Mouse (Mus musculus) fibroblast of lung, adult 2 months (primary cell): ENCODE data around the gene Fuca1.
"Not testable (repeated sequence)": the region's sequence is repeated elsewhere in the genome, so short reads cannot be mapped to it uniquely, and the experiment has no call there.

Source experiments
- DNase-seq: peaks from one replicate; pipeline ENCODE4 v3.0.0-alpha.2; 2011; ENCODE audit warnings: low read depth

Fuca1 gene

DNA sequence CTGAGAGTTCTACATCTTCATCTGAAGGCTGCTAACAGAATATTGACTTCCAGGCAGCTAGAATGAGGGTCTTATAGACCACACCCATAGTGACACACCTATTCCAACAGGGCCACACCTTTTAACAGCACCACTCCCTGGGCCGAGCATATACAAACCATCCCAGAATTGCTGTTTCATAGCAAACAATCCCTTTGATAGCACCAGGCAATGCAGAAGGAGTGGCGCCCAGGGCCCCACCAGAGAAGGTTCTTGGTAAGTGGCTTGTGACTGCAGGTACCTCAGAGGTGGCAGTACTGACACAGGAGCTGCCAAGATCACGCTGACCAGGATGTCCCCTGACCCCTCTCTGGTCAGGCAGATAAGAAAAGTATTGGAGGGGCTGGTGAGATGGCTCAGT lies 32.6 kb downstream of the Fuca1 start:
- no peak for DNase-seq

DNA sequence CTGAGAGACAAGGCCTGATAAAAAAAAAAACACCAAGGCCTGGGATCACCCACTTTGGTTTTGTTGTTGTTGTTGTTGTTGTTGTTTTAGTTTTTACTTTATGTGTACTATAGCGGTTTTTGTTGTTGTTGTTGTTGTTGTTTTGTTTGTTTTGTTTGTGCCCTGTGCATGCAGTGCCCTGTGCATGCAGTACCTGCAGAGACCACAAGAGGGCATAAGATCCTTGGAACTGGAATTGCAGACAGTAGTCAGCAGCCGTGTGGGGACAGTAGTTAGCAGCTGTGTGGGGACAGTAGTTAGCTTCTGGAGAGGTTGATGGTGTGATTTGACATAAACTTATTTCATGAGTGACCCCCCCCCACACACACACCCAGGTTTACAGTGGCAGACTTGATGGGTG lies 33.7 kb downstream of the Fuca1 start:
- no peak for DNase-seq

DNA sequence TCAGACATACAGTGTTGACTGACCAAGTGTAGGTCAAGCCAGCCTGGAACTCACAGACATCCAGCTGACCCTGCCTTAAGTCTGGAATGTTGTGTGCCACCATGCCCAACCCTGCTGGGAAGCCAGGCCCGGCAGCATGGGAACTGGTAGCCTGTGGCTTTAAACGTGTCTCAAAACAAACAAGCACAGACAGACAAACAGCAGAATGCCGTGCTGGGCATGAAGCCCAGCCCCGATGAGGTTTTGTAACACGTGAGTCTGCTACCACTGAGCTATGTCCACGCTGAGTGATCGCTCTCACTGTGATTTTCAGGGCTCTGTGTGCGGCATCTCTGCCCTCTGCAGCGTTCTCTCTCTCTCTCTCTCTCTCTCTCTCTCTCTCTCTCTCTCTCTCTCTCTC lies 35.4 kb downstream of the Fuca1 start:
- no peak for DNase-seq

DNA sequence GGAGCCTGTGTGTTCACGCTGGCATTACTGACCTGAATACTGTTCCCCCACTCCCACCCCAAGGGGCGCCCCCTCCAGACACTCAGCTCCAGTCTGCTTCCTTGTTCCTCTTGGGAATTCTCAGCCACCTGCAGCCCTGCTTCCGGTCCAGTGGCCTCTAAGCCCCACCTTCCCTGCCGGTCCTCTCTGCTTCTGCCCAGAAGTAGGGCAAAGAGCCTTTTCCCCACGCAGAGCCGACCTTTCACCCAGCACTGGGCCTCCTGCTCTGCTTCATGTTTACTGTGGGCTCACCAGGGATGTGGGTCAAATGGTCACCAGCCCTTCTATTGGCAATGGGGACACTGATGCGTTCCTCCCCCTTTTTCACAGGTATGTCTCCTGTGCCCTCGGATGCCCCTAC lies 37.8 kb downstream of the Fuca1 start:
- no peak for DNase-seq

DNA sequence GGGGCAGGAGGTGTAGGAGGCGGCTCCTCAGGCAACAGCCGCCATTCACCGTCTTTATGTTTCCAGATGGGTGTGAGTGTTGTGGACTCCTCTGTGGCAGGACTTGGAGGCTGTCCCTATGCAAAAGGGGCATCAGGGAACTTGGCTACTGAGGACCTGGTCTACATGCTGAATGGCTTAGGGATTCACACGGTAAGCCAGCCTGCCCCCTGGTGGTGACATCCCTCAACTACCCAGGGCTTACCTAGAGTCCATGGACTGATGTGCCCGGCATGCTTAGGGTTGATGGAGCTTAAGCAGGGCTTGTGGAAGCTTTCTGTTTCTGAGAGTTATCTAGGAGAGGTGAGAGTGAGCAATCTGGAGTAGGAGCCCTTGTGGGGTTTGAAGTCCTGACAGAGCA lies 40.2 kb downstream of the Fuca1 start:
- no peak for DNase-seq

DNA sequence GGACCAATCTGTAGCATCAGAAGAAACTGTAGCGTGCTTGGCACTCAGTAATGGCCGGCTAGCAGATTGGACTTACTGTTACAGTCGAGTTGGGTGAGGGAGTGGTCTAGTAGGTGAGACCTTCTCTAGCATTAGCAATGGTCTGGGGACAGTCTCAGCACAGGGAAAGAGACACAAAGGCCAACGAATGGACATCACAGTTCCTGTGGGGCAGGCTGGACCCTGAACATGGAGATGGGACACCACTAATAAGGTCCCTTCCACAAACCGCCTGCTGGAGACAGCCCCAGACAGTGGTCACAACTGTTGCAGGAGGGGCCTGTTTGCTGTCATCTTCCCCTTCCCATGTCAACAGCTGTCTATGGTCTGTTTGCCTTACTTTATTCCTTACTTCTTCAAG lies 41.2 kb downstream of the Fuca1 start:
- no peak for DNase-seq

DNA sequence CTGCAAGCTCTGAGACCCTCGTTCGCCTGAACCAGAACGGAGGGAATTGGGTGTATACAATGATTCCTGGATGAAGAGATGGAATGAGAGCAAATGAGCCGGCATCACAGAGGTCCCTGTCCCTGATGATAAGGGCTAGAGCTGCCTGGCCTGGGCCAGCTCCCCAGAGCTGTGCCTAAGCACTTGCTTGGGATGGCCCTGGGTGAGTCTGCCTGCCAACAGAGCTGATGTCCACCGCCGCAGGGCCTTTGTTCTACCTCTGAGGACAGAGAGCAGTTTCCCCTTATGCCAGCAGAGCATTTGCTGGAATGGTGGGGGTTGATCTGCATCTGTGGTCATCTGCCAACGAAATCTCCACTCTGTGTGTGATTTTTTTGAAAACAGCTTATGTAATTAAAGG lies 41.7 kb downstream of the Fuca1 start:
- DNase-seq: no peak

DNA sequence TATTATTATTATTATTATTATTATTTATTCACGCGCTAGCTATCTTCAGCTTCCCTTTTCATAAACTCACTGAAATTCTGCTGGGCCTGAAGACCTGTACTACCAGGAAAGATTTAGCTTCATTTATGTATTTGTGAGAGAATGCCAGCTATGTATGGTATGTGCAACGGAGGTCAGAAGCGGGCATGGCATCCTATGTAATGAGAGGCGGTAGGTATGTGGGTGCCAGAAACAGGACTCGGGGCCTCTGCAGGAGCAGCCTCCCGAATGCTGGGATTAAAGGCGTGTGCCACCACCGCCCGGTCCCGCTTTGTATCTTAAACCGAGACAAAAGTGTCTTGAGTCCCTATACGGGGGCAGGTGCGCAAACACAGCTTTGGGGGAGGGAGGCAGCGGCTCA lies 42.4 kb downstream of the Fuca1 start:
- DNase-seq: no peak

DNA sequence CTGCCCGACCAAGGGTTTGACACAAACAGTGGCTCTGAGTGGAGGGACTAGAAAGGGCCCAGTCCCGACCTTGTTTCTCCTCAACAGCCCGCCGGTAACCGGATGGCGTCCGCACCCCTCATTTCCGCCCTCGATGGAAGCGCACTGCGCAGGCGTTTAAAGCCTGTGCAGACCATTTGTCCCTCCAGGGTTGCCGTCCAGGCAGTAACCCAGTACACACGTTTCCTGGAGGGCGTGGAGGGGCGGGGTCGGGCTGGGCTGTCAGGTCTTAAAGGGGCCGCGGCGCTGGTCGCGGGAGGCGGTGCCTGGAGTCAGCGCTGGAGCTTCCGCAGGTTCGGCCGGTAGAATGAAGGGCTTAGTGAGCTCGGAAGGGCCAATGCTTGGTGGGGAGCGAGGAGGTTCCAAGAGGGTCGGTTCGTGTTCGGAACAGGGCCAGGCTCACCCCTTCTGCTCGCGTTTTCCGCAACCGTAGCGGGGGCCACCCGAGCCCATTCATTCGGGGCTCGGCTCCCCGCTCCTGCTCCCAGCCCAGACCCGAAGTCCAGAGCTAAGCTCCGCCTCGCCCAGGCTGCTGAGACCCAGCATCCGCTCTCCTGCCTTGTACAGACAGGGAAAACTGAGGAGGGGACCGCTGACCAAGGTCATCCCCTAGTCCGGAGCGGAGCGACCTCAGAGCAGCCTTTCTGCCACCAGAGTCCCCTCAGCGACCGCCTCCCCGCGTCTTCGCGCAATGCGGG lies 43.1 kb downstream of the Fuca1 start, which contains the start of gene Gale:
Gene Gale, plus strand, starts transcription at position 271 of the 737 bp plus-strand sequence.
- DNase-seq: peak; percentile 91

DNA sequence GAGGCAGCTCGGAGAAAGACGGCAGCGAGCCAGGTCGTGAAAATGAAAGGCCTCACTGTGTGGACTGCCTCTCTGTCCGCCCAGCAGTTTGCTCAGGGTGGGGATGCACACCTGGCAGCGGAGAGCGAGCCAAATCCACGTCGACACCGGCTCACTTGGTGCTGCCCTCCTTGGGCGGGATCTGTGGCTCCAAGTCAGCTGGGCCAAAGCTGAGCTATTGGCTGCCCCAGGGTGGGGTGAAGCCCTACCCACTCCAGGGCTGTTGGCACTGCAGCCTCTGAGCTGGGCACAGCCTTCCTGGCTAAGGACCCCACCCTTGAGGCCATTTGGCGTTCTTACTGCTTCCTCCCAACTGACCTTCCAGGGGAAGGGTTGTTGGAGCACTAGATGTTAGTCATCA lies 43.9 kb downstream of the Fuca1 start:
- peak; percentile 75 for DNase-seq

DNA sequence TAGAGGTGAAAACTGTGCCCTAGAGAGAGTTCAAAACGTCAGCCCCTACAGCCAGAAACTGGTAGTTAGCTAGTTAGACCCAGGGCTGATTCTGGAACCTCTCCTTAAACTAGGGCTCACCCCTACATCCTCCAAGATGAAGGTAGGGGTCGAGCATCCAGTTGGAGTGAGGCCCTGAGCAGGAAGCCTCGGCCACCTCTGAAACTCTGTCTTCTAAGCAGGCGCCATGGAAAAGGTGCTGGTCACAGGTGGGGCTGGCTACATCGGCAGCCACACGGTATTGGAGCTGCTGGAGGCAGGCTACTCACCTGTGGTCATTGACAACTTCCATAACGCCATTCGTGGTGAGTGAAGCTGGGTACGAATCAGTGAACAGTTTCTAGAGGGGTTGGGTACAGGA lies 44.6 kb downstream of the Fuca1 start:
- no peak for DNase-seq

DNA sequence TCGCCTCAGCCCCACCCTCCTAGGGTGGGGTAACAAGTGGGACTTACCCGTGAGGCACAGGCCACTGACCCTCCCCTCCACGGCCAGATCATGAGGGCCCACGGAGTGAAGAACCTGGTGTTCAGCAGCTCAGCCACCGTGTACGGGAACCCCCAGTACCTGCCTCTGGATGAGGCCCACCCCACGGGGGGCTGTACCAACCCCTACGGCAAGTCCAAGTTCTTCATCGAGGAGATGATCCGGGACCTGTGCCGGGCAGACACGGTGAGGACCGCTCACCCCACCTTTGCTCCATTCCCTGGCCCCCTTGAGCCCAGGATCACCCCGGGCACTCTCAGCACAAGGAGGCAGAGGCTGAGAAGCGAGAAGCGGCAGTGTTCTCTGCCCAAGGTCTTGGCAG lies 45.7 kb downstream of the Fuca1 start:
- no peak for DNase-seq

DNA sequence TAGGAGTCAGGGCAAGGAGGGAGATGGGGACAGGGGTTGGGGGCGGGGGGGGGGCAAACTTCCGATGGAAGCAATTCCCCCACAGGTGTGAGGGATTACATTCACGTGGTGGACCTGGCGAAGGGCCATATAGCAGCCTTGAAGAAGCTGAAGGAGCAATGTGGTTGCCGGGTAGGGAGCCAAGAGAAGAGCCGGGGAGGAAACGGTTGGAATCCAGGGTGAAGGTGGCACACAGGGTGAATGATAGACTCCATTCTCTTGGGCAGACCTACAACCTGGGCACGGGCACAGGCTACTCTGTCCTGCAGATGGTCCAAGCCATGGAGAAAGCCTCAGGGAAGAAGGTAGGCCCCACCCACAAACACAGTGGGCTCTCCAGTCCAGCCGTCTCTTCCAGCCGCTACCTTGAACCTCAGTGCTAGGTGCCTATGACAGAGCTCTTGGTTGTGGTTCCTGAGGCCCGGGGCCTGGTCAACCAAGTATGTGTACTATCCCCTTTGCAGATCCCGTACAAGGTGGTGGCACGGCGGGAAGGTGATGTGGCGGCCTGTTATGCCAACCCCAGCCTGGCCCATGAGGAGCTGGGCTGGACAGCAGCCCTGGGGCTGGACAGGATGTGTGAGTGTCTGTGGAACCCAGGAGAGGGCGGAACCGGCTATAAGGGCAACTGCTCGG lies 46.7 kb downstream of the Fuca1 start:
- no peak for DNase-seq

DNA sequence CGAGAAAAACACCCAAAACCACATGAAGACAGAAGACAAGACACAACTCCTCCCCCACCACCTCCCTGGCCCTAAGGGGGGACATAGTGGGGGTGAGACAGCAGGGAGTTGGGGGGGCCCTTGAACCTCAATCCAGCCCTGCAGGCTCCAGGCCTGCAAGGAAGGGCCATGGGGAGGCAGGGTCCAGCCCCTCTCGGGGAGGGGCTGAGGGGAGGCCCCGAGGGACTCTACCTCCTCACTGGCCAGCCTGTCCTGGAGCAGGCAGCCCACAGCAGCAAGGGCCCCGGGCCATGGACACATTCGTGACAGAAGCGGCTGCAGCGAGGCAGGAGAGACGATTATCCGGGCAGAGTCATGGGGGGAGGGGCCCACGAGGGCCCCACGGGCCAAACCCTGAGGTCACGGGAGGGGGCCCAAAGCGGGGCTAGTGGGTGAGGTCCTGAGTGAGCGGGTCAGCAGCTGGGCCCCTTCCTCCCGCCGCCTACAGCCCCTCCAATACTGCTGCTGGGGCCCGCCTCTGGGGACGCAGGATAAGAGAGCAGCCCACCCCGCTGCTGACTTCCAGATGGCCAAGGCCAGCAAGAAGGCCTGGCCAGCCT lies 47.8 kb downstream of the Fuca1 start:
- DNase-seq: no peak

DNA sequence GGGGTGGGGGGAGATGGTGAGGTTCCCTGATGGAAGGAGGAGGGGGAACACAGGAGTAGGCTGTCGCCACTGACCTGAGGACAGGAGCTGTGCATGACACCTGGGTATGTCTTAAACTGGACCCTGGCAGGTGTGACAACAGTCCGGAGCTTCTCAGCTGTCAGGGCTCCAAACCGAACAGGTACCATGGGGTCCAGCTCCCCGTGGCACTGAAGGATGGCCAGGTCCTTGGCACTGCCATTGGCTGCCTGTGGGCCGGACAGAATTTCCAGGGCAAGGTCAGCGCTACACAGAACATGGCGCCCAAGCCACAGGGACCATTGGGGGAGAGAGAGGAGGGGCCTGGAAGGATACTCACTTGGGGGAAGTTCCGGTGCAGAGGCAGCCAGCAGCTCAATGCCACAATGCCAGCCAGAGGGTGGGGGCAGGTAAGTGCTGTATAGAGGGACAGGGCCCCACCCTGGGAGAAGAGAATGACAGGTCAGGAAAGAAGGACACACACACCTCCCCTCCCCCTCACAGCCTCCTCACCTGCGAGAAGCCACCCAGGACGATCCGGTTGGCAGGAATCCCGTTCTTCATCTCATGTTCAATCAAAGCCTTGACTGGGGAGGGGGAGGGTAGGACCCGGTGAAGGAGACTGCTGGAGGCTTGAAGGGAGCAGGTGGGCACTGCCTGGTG lies 48.7 kb downstream of the Fuca1 start:
- DNase-seq: no peak

DNA sequence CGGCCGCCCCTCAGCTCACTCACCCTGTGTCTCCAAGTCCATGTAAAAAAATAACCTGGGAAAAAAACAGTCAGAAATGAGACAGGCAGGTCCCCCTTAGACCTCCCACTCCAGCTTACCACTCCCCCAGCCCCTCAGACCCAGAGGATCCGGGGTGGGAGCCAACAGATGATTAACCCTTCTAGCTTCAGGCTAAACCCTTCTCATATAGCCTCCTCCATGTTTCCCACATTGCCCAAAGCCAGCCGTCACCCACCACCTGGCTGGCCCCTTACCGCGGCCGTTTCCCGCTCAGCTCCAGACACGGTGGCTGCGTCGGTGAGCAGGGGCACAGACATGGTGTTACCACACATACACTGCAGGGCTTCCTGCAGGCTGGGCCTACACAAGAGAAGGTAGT lies 50.0 kb downstream of the Fuca1 start:
- DNase-seq: no peak

DNA sequence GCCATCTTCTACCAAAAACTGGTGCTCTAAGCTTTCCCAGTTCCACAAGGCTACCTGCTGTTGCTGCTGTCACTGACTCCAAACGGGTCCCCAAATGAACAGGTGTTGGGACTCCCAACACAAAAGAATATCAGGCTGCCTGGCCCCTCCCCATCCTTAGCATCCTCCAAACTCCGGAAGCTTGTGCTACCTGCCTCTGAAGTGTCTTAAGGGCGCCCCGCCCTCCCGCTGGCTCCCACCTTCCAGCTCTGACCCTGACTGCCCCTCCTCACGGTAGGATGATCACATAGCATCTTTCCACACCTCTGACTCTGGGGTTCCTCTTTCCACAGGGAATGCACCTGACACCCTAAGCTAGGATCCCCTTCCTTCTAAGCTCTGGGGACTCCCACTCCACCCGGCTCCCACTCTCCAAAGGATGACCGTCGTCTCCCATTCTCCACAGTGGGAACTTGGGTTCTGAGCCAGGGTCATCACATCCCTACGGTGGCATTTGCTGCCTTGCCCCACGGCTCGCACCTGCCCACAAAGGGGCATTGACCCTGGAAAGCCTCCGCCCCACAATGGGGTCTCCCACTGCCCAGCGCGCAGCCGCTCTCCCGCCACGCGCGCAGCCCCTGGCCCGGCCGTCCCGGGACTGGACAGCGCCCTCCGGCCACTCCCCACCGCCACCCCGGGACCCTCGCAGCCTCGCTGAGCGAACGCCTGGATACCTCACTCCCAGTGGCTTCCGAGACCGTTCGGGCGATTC lies 51.4 kb downstream of the Fuca1 start:
- DNase-seq: no peak

DNA sequence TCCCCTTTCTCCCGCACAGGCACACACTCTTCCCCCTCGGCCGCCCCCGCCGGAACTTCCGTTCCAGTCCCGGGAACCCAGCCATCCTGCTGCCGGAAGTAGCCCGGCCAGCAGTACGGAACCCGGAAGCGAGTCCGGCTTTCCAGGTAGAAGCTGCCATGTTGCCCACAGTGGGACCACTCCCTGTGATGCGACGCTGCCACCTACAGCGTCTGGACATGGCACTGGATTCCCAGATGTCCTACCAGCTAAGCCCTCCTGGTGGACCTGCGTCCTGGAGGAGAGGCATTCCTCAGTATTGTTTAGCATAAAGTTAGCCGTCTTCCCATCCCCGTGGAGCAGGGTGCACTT lies 52.0 kb downstream of the Fuca1 start, which contains the start of gene Lypla2:
Gene Lypla2, minus strand, starts transcription at position 71 of the 351 bp plus-strand sequence.
- DNase-seq: no peak

DNA sequence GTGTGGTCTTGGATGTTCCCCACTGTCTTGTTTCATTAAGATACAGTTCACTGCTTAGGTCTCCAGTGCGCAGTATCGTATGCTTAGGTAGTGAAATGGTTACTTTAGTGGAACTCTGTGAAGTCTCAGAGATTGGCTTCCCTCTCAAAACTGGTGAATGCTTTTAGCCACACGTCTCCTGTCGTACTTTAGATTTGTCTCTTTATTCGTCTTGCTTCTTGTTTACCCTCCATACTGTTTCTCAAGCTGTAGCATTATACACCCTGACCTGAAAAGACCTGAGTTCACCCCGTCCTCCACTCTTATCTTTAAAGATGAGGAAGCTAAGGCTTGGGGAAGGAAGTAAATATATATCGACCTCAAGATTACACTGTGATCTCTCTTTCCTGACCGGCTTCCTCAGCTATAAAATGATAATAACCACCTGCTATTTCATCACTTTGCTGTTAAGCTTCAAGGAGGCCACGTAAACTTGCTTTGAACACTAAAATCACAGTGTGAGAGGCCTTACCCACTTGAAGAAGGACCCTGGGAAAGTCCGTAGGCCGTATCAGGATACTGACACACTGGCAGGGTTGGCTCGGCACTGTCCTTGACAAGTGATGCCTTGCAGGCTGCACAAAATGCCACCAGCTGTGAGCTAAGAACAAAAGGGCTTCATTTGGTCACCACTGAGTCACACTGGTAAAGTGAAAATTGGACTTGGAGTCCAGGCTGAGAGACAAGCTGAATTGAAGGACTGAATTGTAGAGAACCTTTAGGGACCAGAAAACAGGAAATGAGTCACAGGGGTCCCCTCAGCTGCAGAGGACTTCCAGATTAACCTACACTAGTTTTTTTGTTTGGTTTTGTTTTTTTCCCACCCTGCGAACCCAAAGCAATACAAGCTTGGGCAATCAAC lies 52.6 kb downstream of the Fuca1 start:
- no peak for DNase-seq

DNA sequence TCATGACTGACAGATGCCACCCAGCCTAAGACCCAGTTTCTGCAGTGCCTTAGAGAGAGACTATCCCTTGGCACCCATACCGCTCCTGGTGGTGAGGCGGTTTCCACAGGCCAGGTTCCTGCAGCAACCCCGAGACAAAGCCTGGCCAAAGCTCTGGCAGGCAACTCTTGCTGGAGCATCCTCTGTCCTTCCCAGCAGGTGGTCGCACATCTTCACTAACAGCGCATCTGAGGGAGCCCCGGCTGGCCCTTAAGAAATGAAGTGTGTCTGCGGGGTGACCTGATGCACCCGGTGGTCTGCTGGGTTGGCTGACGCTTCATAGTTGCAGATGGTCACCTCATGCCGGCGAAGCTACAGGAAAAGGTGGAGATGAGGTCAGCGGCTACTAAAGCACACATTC lies 55.6 kb downstream of the Fuca1 start:
- no peak for DNase-seq

DNA sequence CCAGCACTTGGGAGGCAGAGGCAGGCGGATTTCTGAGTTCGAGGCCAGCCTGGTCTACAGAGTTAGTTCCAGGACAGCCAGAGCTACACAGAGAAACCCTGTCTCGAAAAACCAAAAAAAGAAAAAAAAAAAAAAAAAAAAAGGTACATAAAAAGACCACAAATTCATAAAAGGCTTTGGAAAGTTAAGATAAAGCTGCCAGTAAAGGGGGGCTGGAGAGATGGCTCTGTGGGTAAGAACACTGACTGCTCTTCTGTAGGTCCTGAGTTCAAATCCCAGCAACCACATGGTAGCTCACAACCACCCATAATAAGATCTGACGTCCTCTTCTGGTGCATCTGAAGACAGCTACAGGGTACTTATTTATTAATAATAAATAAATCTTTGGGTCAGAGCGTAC lies 59.7 kb downstream of the Fuca1 start:
- DNase-seq: not testable (repeated sequence)
